Mouse (Mus musculus) ES-E14 (cell line): ENCODE data around the gene Lrmda. TPM values are rescaled to one million over a fixed set of nuclear protein-coding genes. Genes with fewer than 3 reads are reported as not detected.

Experiments
- DNase-seq: peaks from one replicate; pipeline ENCODE4 v3.0.0-alpha.2; 2013; ENCODE audit warnings: low read depth, low spot score
- H3K27ac ChIP-seq: 2 replicates; pipeline ENCODE4 v1.5.1; 2012; ENCODE audit warnings: low read depth, mild to moderate bottlenecking, low read length, moderate library complexity, mixed read lengths; ENCODE audit not compliant: poor library complexity, insufficient read depth, severe bottlenecking
- H3K36me3 ChIP-seq: 2 replicates; pipeline ENCODE4 v1.6.1; 2012; ENCODE audit warnings: mild to moderate bottlenecking, low read length, moderate library complexity, mixed read lengths; ENCODE audit not compliant: control insufficient read depth, poor library complexity, insufficient read depth, severe bottlenecking
- H3K4me1 ChIP-seq, 2 experiments: fragments of 150-350 bp in 1 of 2; sonication (generic) in 1 of 2; 2 replicates each; pipeline ENCODE4 v1.6.1; 2012; ENCODE audit warnings: low read length in 2 of 2, mild to moderate bottlenecking in 1 of 2, mixed read lengths in 1 of 2; ENCODE audit not compliant: control insufficient read depth in 2 of 2, insufficient read depth in 2 of 2, poor library complexity in 1 of 2
- H3K4me3 ChIP-seq, 2 experiments: fragments of 150-350 bp in 1 of 2; sonication (generic) in 1 of 2; 2 replicates each; pipeline ENCODE4 v1.5.1; 2012; ENCODE audit warnings: low read length in 2 of 2, low read depth in 1 of 2, mild to moderate bottlenecking in 1 of 2, mixed read lengths in 1 of 2; ENCODE audit not compliant: insufficient read depth in 1 of 2, poor library complexity in 1 of 2, severe bottlenecking in 1 of 2
- H3K9ac ChIP-seq: 2 replicates; pipeline ENCODE4 v1.6.1; 2012; ENCODE audit warnings: low read depth, mild to moderate bottlenecking, low read length, mixed read lengths; ENCODE audit not compliant: poor library complexity, insufficient read depth, severe bottlenecking
- H3K9me3 ChIP-seq: fragments of 150-350 bp; sonication (generic); 2 replicates; pipeline ENCODE4 v1.6.1; 2012; ENCODE audit warnings: low read depth, mild to moderate bottlenecking, low read length; ENCODE audit not compliant: control insufficient read depth, insufficient read depth
- CHD2 ChIP-seq: IDR thresholded peaks from 2 replicates; pipeline ENCODE4 v1.6.1; 2014; ENCODE audit warnings: mild to moderate bottlenecking, low read depth, low read length, inconsistent platforms
- HCFC1 ChIP-seq: IDR thresholded peaks from 2 replicates; pipeline ENCODE4 v1.6.1; 2012; ENCODE audit warnings: low read length, inconsistent platforms, borderline replicate concordance; ENCODE audit not compliant: insufficient read depth
- MAFK ChIP-seq: IDR thresholded peaks from 2 replicates; pipeline ENCODE4 v1.6.1; 2014; ENCODE audit warnings: mild to moderate bottlenecking, low read depth, low read length, inconsistent platforms; ENCODE audit not compliant: insufficient read depth
- ZC3H11A ChIP-seq: IDR thresholded peaks from 2 replicates; pipeline ENCODE4 v1.6.1; 2012; ENCODE audit warnings: low read depth, mild to moderate bottlenecking, inconsistent platforms, low read length, borderline replicate concordance
- ZNF384 ChIP-seq: IDR thresholded peaks from 2 replicates; pipeline ENCODE4 v1.6.1; 2012; ENCODE audit warnings: low read depth, low read length, inconsistent platforms
- in situ Hi-C, 2 experiments: fragments of 600-800 bp; cut with MboI; formaldehyde crosslinking; loops; one replicate each; pipeline ENCODE4 v1.15.1; 2025; ENCODE audit warnings: low sequenced_read_pairs in 2 of 2, inconsistent platforms in 1 of 2; ENCODE audit not compliant: unreplicated experiment in 2 of 2
- total RNA-seq: library from RNA; depleted of rRNA; stranded (reverse); fragments of 300-350 nt; gene quantifications from 2 replicates; pipeline ENCODE4 v1.2.3, GENCODE M21; 2012

The Lrmda gene
- total RNA-seq, 1 experiment = 0.22 TPM

DNA sequence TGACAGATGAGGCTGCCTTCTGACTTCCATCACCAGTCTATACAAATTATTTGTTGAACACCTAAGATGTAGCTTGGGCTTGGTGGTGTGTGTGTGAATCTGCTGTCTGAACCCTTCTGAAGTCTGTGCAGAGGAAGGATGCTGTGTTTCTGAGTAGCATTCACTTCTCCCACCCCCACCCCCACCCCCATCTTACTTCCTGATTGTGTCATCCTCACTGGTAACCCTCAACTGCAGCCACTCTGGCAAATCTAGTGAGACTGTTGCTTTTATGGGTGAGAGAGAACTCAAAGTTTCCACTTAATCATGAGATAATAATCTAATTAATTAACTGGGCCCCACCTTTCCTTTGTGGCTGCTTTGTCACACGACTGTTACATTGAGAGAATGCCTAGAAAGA, 1025.8 kb downstream of the Lrmda start:
- H3K27ac ChIP-seq = no peak overlapping the region
- no peaks in the 10 kb centered on the region for H3K36me3 ChIP-seq
- in situ Hi-C loops = loop anchor here in 1 of 2 experiments (25.0 kb wide), 1 partner anchor 1083 kb away; no protein-coding TSS in a partner anchor
- no peaks in the 10 kb centered on the region for H3K4me1 ChIP-seq
- no peak overlapping the region for H3K9ac ChIP-seq
- H3K9me3 ChIP-seq = no peaks in the 10 kb centered on the region
- no peak for TF ChIP-seq HCFC1
- TF ChIP-seq ZC3H11A = no peak
- TF ChIP-seq CHD2 = no peak
- no peak for TF ChIP-seq ZNF384
- no peak for DNase-seq
- no peak overlapping the region for H3K4me3 ChIP-seq

- in situ Hi-C loops = loop anchor here in 1 of 2 experiments (25.0 kb wide), 1 partner anchor 1084 kb away; no protein-coding TSS in a partner anchor
- no peak overlapping the region for H3K27ac ChIP-seq
- H3K4me3 ChIP-seq = no peak overlapping the region
- no peaks in the 10 kb centered on the region for H3K4me1 ChIP-seq
- TF ChIP-seq CHD2 (no peak), ZC3H11A (peak; percentile 51; the same call in 1 of the 2 replicates)
- no peak overlapping the region for H3K9ac ChIP-seq
- H3K9me3 ChIP-seq = no peaks in the 10 kb centered on the region
- no peaks in the 10 kb centered on the region for H3K36me3 ChIP-seq
- DNase-seq = peak; percentile 52
These were observed 1026.8 kb downstream of the Lrmda start for GRCm38 (mm10) chr14:23046330-23046729.

- Histone ChIP-seq H3K4me3 (no peak overlapping the region), H3K36me3 (no peaks in the 10 kb centered on the region), H3K9me3 (no peaks in the 10 kb centered on the region), H3K27ac (no peak overlapping the region), H3K9ac (no peak overlapping the region), H3K4me1 (no peaks in the 10 kb centered on the region)
- DNase-seq = no peak
- TF ChIP-seq CHD2 (no peak), ZC3H11A (no peak), MAFK (no peak), ZNF384 (no peak), HCFC1 (no peak)
- in situ Hi-C loops = no loop called here
These were observed 1031.9 kb downstream of the Lrmda start for GRCm38 (mm10) chr14:23051441-23051840.

DNA sequence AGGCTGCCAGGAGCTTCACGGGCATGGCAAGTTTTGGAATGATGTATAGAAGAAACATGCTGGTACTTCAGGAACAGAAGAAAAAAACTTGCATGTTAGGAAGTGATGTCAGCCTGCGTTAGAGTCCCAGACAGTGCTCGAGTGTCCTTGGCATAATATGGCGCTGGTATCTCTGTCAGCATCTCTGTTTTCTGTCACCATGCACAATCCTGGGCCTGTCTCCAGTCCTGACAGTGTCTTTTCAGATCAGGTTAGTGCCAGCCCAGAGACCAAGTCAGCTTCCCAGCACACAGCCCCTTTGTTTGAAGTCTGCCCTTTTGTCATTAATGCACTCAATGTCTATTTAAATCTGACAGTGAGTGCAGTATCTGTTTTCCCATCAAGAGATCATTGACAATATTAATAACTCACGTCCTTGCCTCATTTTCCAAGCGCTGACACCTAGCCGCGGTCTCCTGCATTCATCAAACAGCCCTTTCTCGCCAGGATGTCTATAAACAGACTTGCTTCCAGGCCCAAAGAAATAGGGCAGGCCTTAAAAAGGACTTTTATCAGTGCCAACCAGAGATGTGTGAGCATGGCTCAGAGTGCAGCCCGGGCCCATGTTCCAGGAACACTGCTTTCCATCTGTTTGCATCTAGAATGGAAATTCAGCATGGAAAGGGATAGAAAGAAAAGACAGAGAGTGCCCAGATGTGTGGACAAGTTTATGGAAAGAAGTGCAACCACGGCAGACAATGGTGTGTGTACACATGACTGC, 1033.5 kb downstream of the Lrmda start:
- DNase-seq = no peak
- Histone ChIP-seq H3K36me3 (no peaks in the 10 kb centered on the region), H3K4me3 (no peak overlapping the region), H3K9me3 (no peaks in the 10 kb centered on the region), H3K9ac (no peak overlapping the region), H3K27ac (no peak overlapping the region), H3K4me1 (no peaks in the 10 kb centered on the region)
- in situ Hi-C loops = no loop called here
- no peak for TF ChIP-seq HCFC1
- no peak for TF ChIP-seq ZC3H11A
- TF ChIP-seq ZNF384 = no peak
- no peak for TF ChIP-seq CHD2
- TF ChIP-seq MAFK = no peak
